Mouse (Mus musculus) forebrain, embryonic 12.5 days (tissue): ENCODE measurements at regions not wholly inside any gene's neighbourhood (a gene's known extent, or its start where the extent isn't known, plus 50 kb on each side); places are given as distances from the start of the nearest gene placed in this dataset. TPM values are rescaled to one million over a fixed set of nuclear protein-coding genes. Genes with fewer than 3 reads are reported as not detected.

Experiments used
- ATAC-seq: fragments of 200-750 bp; cut with Nextera tagmentation; 2 replicates; pipeline ENCODE4 v1.8.0; 2017; ENCODE audit warnings: moderate TSS enrichment; ENCODE audit not compliant: low FRiP score
- H3K27ac ChIP-seq: fragments of 300-500 bp; sonication (generic); 2 replicates; pipeline ENCODE4 v1.5.1; 2016; ENCODE audit warnings: mild to moderate bottlenecking
- H3K27me3 ChIP-seq: fragments of 300-500 bp; sonication (generic); 2 replicates; pipeline ENCODE4 v1.6.1; 2016; ENCODE audit warnings: mild to moderate bottlenecking
- H3K36me3 ChIP-seq: fragments of 300-500 bp; sonication (generic); replicated peaks from 2 replicates; pipeline ENCODE4 v1.6.1; 2016; ENCODE audit warnings: mild to moderate bottlenecking
- H3K4me1 ChIP-seq: fragments of 300-500 bp; sonication (generic); 2 replicates; pipeline ENCODE4 v1.6.1; 2016
- H3K4me2 ChIP-seq: fragments of 300-500 bp; sonication (generic); 2 replicates; pipeline ENCODE4 v1.6.1; 2016; ENCODE audit warnings: mild to moderate bottlenecking, moderate library complexity
- H3K4me3 ChIP-seq: fragments of 300-500 bp; sonication (generic); replicated peaks from 2 replicates; pipeline ENCODE4 v1.5.1; 2016; ENCODE audit warnings: mild to moderate bottlenecking
- H3K9ac ChIP-seq: fragments of 300-500 bp; sonication (generic); 2 replicates; pipeline ENCODE4 v1.6.1; 2016; ENCODE audit warnings: mild to moderate bottlenecking
- H3K9me3 ChIP-seq: fragments of 300-500 bp; sonication (generic); 2 replicates; pipeline ENCODE4 v1.6.1; 2016
- WGBS: fragments of 180-500 bp; shearing (Covaris S2); methylation state at CpG from one replicate; pipeline ENCODE4 v1.1.7; 2016; 5-methylcytosine and 5-hydroxymethylcytosine counted together
- microRNA-seq: library from miRNA; unstranded; fragments of <30 nt; microRNA quantifications from one replicate; pipeline ENCODE4, GENCODE M21; 2017

DNA sequence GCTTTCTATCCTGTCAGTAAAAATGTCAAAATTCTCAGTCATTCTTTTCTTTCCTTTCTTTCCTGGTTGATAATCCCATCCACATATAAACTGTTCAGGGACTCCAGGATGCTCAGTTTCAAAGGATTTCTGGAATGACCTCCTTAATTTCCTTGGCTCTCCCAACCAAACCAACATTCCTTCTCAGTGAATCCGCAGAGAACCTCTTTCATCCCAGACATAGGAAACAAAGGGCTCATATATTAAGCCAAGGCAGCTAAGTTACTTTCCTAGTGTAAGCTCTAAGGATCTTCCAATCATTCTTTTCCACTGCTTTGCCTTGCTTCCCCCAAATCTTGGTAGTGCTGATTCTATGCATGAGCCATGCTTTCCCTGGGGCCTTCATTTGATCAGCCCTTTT lies 69.5 kb upstream of the Dcn start:
- Histone ChIP-seq H3K4me3 (no peak overlapping the region), H3K4me1 (no peaks in the 10 kb centered on the region), H3K36me3 (no peaks in the 10 kb centered on the region), H3K9ac (no peak overlapping the region), H3K27ac (no peak overlapping the region), H3K4me2 (no peak overlapping the region), H3K9me3 (no peaks in the 10 kb centered on the region), H3K27me3 (no peaks in the 10 kb centered on the region)
- no peak for ATAC-seq
- WGBS, result 69% methylated on average over 1 of the region's 1 CpGs

DNA sequence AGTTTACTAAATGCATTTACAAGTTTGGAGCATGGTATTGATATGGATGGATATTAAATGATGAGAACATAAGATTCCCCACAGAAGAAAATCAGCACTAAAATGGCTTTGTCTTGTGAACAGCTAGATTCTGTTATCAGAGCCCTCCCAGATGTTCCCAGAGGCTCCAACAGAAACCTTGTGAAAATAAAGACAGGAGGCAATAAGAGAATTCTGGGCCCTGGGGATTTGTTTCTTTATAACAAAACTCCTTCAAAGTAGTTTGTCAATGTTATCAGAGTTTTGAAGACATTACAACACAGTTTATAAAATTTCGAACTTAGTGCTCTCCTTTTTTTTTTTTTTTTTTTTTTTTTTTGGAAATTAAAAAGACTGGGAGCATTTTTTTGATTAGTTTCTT lies 56.8 kb upstream of the Dcn start:
- H3K9ac ChIP-seq, result no peak overlapping the region
- no peaks in the 10 kb centered on the region; the same call in 1 of the 2 replicates for H3K4me1 ChIP-seq
- no peak for ATAC-seq
- 33% methylated on average over 1 of the region's 1 CpGs for WGBS
- no peak overlapping the region for H3K4me3 ChIP-seq
- no peaks in the 10 kb centered on the region for H3K9me3 ChIP-seq
- no peak overlapping the region for H3K4me2 ChIP-seq
- no peaks in the 10 kb centered on the region for H3K36me3 ChIP-seq
- no peaks in the 10 kb centered on the region for H3K27me3 ChIP-seq
- no peak overlapping the region for H3K27ac ChIP-seq

DNA sequence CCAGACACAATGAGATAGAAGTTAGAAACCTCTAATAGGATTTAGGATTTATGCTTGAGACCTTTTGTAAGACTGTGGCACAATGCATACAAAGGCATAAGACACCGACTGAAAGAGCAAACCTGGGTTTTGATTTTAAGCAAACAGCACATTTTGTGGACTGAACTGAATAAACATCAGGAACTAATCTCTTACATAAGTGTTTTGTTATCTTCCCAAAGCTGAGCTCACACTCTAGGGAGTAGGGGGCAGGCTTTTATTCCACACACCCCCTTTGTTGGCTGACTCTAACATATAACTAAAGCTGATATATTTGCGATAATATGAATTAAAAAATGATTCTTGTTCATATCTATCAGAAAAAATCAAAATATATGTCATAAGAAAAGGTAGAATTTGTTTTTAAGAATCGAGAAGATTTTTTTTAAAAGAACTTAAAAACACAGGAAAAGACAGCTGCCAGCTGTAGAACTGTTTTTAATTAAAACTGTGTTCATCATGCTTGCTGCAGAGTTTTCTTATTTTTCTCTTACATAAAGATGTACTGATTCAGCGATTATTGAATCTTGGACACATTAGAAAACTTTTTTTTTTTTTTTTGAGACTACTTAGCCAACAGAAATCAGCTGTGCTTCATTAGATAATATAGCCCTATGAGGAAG lies 56.2 kb upstream of the Dcn start:
- 52% methylated on average over 4 of the region's 4 CpGs for WGBS
- H3K9me3 ChIP-seq, result no peaks in the 10 kb centered on the region
- no peak overlapping the region for H3K9ac ChIP-seq
- ATAC-seq, result no peak
- H3K36me3 ChIP-seq, result no peaks in the 10 kb centered on the region
- H3K27me3 ChIP-seq, result no peaks in the 10 kb centered on the region
- H3K4me3 ChIP-seq, result no peak overlapping the region
- H3K4me1 ChIP-seq, result no peaks in the 10 kb centered on the region; the same call in 1 of the 2 replicates
- H3K4me2 ChIP-seq, result no peak overlapping the region
- no peak overlapping the region for H3K27ac ChIP-seq

Small RNAs in the stretch of these regions (microRNA-seq; reads per million reads assigned to microRNA genes)
- gene Gm24587 (not detected), gene Mir3966 (not detected)
